Comparison of ENCODE assay signal across 17 mouse cellular contexts in the genomic region with DNA sequence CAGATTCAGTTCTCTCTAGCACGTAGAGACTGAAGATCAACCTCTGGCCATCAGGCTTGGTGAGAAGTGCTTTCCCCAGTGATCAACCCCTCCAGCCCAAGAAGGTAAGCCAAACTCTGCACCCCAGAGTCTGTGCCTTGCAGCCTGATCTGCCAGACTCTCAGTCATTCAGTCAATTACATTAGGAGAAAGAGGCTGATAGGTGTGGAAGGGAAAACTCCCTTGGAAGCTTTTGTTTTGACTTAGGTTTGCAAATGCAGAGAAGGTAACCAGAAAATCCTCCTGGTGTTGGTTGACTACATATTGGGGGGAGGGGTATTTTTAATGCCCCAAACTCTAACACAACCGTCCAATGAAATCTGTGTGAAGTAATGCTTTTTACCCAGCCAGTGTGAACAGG.
"Had no signal": no experiment of that assay in that cellular context is flagged by ENCODE, and none has a peak within 500 bp of the region (broad histone marks: within the 10 kb centered on the region; RNA-seq: fewer than 3 reads in every experiment).

No protein-coding gene starts in this region.

- H3K9me3 ChIP-seq: midbrain, embryonic 12.5 days; neural tube, embryonic 13.5 days; neural tube, embryonic 15.5 days had no signal

- H3K36me3 ChIP-seq: midbrain, embryonic 10.5 days; midbrain, embryonic 12.5 days; neural tube, embryonic 13.5 days; neural tube, embryonic 15.5 days had no signal

- DNase-seq: lung, adult 18-20 months; lung, embryonic 14.5 days; lung, postnatal 10 days; lung, postnatal 4 days; midbrain, embryonic 14.5 days; retina, postnatal 1 day; right cerebral cortex, adult 18-20 months; right cerebral cortex, postnatal 25 days; right cerebral cortex, postnatal 4 days; spleen, adult 18-20 months; thymus, adult 18-20 months; thymus, postnatal 14 days; thymus, postnatal 36 days had no signal

- H3K27ac ChIP-seq: midbrain, embryonic 10.5 days; midbrain, embryonic 12.5 days; neural tube, embryonic 13.5 days; neural tube, embryonic 15.5 days had no signal

- H3K9ac ChIP-seq: lung, embryonic 14.5 days; midbrain, embryonic 12.5 days; neural tube, embryonic 13.5 days; neural tube, embryonic 15.5 days had no signal

- H3K4me1 ChIP-seq: midbrain, embryonic 10.5 days; midbrain, embryonic 12.5 days; neural tube, embryonic 13.5 days; neural tube, embryonic 15.5 days had no signal

- H3K4me3 ChIP-seq: midbrain, embryonic 10.5 days; midbrain, embryonic 12.5 days; neural tube, embryonic 13.5 days; neural tube, embryonic 15.5 days had no signal

- H3K27me3 ChIP-seq: midbrain, embryonic 12.5 days; neural tube, embryonic 13.5 days; neural tube, embryonic 15.5 days had no signal
